Mouse (Mus musculus) T-helper 17 cell (primary cell): Measurements from ENCODE around the gene Slc24a4.

Experiments used
- in situ Hi-C, 2 experiments: fragments of 300-600 bp; cut with MboI, MseI; formaldehyde crosslinking; loops; 1 replicate in 1 of 2; 2 replicates in 1 of 2; pipeline ENCODE4 v1.15.1; 2025; ENCODE audit warnings: high pct_unique_total_duplicates in 2 of 2

The Slc24a4 gene

GRCm38 (mm10) chr12:102302322-102302721 is 173.8 kb downstream of the Slc24a4 start:
- in situ Hi-C loops = no loop called here

GRCm38 (mm10) chr12:102302831-102303351 is 174.4 kb downstream of the Slc24a4 start:
- in situ Hi-C loops = no loop called here

DNA sequence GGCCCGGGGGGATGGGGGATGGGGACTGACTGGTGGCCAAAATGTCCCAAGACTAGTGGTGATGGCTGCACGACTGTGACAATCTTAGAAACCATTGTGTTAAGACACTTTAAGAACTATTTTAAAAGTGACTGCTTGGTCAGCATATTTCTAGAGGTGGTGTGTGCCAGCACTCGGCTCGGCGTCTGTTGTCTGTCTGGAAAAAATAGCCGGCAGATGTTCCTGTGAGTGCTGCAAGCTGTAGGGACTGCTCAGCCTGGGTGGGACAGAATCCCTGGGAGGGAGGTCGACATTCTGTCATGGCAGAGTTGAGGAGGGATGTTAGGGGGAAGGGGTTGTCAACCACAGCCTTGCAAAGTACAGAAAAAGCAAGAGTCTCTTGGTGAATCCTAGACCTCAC is 175.3 kb downstream of the Slc24a4 start:
- in situ Hi-C loops = no loop called here

DNA sequence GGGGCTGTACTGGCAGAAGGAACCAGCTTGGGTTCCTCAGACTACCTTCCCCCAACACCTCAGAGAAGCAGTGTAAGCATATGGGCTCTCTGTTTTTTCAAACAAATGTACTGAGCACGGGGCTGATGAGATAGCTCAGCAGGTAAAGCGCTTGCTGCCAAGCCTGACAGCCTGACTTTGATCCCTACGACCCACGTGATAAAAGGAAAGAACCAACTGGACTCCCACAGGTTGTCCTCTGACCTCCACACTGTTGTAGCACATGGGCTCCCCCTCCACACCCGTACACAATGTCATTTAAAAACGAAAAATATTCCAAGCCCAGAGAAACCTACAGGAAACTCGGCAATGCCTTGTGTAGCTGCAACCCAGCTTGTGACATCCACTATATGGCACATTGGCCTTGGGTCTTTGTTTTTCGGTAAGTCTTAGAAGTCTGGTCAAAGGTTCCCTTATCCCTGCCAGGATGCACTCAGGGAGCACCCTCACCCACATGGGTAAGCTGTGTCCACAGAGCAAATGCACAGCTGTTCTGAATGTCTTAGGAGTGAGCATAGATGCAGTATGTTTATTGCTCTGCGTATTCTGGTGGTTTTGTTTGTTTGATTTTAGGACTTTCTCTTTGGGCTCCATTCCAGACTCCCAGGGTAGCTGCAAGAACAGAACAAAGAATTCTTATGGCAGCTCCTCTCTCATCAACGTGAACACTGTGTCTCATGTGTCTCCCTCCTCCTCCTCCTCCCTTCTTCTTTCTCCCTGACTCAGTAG is 176.7 kb downstream of the Slc24a4 start:
- in situ Hi-C loops = loop anchor here in 1 of 2 experiments (5.0 kb wide), 1 partner anchor 67 kb away; no protein-coding TSS in a partner anchor

- in situ Hi-C loops = loop anchor here in 1 of 2 experiments (5.0 kb wide), 1 partner anchor 64 kb away; no protein-coding TSS in a partner anchor
Measured at GRCm38 (mm10) chr12:102308001-102308456, 179.5 kb downstream of the Slc24a4 start.

DNA sequence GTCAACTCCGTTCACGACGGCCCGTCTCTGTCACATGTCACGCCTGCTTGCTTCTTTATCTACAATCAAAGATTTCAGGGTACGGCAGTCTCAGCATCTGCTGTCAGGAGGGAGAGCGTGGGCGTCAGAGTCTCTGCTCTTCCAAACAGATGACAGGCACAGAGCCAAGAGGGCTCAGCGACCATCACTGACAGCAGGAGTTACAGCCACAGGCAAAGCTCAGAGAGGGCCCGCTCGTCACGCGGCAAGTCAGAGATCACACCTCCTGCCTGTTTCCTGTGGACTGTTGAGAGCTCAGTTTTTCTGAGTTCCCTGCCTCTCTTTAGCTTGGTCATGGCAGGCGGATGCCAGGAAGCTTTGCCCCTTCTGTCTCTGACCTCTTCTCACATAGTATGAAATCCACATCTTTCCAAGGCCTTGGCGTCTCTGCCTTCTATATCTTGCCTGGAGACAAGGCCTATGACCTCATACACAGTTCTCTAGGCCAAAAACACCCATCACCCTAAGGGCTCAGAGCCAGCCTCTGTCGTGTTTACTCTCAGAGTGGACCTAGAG is 180.0 kb downstream of the Slc24a4 start:
- in situ Hi-C loops = loop anchor here in 1 of 2 experiments (5.0 kb wide), 1 partner anchor 64 kb away; no protein-coding TSS in a partner anchor

GRCm38 (mm10) chr12:102309099-102309799 is 180.7 kb downstream of the Slc24a4 start:
- in situ Hi-C loops = loop anchor here in 1 of 2 experiments (5.0 kb wide), 1 partner anchor 63 kb away; no protein-coding TSS in a partner anchor

DNA sequence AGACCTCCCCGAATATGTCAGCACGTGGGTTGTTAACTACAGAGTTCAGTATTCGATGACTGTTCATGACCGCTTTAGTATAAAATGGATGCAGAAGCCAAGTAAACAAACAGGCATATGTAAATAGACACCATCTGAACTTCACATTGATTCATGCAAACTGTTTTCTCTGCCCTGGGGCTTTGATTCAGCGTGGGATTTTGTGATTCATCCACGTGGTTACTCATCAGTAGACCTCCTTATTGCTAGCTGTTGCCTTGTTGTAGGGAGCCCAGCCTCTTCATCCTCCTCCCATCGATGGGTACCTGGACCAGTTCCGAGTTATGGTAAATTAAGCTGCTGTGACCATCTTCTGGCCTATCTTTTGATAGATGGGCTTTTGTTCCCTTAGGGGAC is 181.3 kb downstream of the Slc24a4 start:
- in situ Hi-C loops = loop anchor here in 1 of 2 experiments (5.0 kb wide), 1 partner anchor 63 kb away; no protein-coding TSS in a partner anchor

DNA sequence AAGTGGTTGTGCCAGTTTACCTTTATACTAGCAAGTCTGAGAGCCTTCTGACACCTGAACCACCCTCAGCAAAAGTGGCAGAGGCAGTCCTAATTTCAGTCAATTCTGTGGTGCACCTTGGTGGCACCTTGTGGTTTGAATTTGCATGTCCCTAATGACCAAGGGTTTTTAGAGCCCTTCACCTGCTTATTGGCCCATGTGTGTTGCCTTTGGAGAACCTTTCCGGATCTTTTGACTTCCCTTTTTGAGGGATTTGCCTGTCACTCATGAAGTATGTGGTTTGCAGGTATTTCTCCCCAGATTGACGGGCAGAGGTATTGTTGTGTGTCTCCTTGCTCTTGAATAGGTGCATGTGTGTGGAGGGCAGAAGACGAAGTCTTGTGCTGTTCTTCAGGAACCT is 181.7 kb downstream of the Slc24a4 start:
- in situ Hi-C loops = no loop called here

- in situ Hi-C loops = no loop called here
Measured at GRCm38 (mm10) chr12:102311454-102311853, 182.9 kb downstream of the Slc24a4 start.
